ENCODE assay signal across 8 mouse cellular contexts in the genomic region with DNA sequence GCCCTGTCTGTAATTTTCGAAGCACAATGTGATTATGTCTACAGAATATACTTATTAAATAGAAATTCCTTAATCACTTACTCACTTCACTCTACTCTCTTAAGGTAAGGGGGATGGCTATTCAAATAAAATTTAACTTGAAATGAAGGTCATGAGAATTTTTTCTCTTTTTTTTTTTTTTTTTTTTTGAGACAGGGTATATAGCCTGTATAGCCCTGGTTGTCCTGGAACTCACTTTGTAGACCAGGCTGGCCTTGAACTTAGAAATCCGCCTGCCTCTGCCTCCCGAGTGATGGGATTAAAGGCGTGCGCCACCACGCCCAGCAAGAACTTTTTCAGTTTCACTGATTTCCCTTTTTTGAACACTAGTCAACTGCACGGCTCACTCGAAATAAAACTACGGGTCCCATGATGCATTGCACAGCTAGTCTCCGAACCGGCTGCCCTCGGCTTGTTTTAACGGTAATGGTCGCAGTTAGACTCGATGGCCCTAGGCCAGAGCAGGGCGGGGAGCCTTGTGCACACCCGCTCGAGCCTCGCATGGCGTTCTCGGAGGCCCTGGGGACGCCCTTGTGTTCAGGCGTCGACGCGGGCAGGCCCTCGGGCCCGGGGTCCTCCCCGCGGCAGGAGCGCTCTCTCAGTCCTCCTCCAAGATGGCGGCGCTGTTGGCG. TPM values are rescaled to one million over a fixed set of nuclear protein-coding genes. Genes with fewer than 3 reads are reported as not detected.
DNase-seq lines count a peak whose midpoint lies in the region; ATAC-seq and TF ChIP-seq lines count a peak whose summit lies in the region.

Gene Nup205 (plus strand): TSS at position 443 of the 671 bp plus-strand sequence.

- H3K9ac ChIP-seq in hindbrain, embryonic 16.5 days (ENCODE audit: low read depth, low read length), result peak within 1 kb of the TSS; percentile 91

- WGBS in hindbrain, embryonic 16.5 days, result 3% methylated on average over 34 of the region's 34 CpGs

- intact Hi-C loops in gastrocnemius, adult 2 months (cut with DNase I), result loop anchor here (1.0 kb wide), 1 partner anchor 44 kb away; the partner anchor contains the start of gene Cnot4

- H3K9me3 ChIP-seq in hindbrain, embryonic 16.5 days (ENCODE audit: control insufficient read depth, low read length), result no peaks in the 10 kb centered on the region

- peak within 1 kb of the TSS; percentile 79 for H3K4me2 ChIP-seq in hindbrain, embryonic 16.5 days (ENCODE audit: low read length)

- TF ChIP-seq CTCF in gastrocnemius, adult 2 months (IDR thresholded peaks at IDR 0.05), result peak; percentile 11; the same call in 1 of the 2 replicates

- no peaks in the 10 kb centered on the region for H3K27me3 ChIP-seq in hindbrain, embryonic 16.5 days (replicated peaks; ENCODE audit: control insufficient read depth, insufficient read depth, low read length)

- ATAC-seq in common myeloid progenitor, adult 5-6 weeks (replicated peaks; ENCODE audit: low read depth, poor library complexity, severe bottlenecking), result peak; percentile 88
- ATAC-seq in hindbrain, embryonic 16.5 days, result peak; percentile 96

- peak; percentile 88 to 97 for DNase-seq in adrenal gland, adult (ENCODE audit: inconsistent age in 2 of 2, low spot score in 1 of 2)
- DNase-seq in gastrocnemius, adult 2 months, result peak; percentile 85
- DNase-seq in left cerebral cortex, adult 11 months (ENCODE audit: low spot score), result peak; percentile 73
- peak; percentile 89 for DNase-seq in lung, postnatal 36 days
- DNase-seq in retina, embryonic 14.5 days (ENCODE audit: low spot score), result peak; percentile 85
- DNase-seq in urinary bladder, postnatal 25 days (ENCODE audit: low spot score), result peak; percentile 73

- H3K27ac ChIP-seq in gastrocnemius, adult 2 months, result peak within 1 kb of the TSS; percentile 99
- peak within 1 kb of the TSS; percentile 99 for H3K27ac ChIP-seq in hindbrain, embryonic 16.5 days (ENCODE audit: low read depth, low read length)

- no peaks in the 10 kb centered on the region for H3K36me3 ChIP-seq in hindbrain, embryonic 16.5 days (ENCODE audit: control insufficient read depth, insufficient read depth, low read length)

- peaks cover 5% of the 10 kb centered on the region; the same call in 1 of the 2 replicates for H3K4me1 ChIP-seq in hindbrain, embryonic 16.5 days (ENCODE audit: control insufficient read depth, insufficient read depth, low read depth, low read length)

- H3K4me3 ChIP-seq in gastrocnemius, adult 2 months, result peak within 1 kb of the TSS; percentile 91
- peak within 1 kb of the TSS; percentile 83 for H3K4me3 ChIP-seq in hindbrain, embryonic 16.5 days (ENCODE audit: low read length)

RNA-seq across cellular contexts. Expression of gene Nup205, which starts in this region (rescaled TPM):
- total RNA-seq in common myeloid progenitor, adult 5-6 weeks (2017), result 105 and 108 TPM in 2 replicates
- total RNA-seq in gastrocnemius, adult 2 months (2021), result 10 to 100 TPM in 1 of 2 experiments, 1 to 10 TPM in 1; 9.3 to 12.5 TPM
- polyA plus RNA-seq in hindbrain, embryonic 16.5 days (2015; fragmentation: Nextera tagmentation; extraction: Ambion mirVana), result 17.0 and 21.7 TPM in 2 replicates

Comparison
In these comparisons a context has a peak if more than half of its experiments do, and no peak if none do; other contexts are left out.
1. Peak in every context shown above with its lines: DNase-seq, ATAC-seq, H3K4me3 ChIP-seq and H3K27ac ChIP-seq.